Mouse (Mus musculus): ENCODE data around the gene Tgfbr1. TPM values are rescaled to one million over a fixed set of nuclear protein-coding genes. Genes with fewer than 3 reads are reported as not detected.

The Tgfbr1 gene
- total and polyA plus RNA-seq, 3 experiments = 4.3 to 4.5 TPM; not detected in 1

DNA sequence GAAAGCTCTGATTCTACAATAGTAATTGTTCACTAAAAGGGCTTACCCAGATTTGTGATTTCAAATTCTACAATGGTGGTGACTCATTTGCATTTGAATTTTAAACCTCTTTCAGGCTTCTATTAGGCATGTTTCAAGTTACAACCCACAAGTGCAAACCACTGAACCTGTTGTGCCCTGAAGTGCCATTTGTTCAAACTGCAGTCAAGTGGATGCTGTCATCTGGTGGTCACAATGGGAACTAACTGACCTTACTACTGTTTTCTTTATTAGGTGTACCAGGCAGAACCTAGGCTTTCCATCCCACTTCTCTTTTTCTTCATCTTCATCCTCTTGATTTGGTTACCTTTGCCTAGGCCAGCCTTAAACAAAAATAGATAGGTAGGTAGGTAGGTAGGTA lies 46.8 kb downstream of the Tgfbr1 start (continued):
- TF ChIP-seq GATA1 (IDR thresholded peaks at IDR 0.05; ENCODE audit: low read depth, low read length) = no peak

DNA sequence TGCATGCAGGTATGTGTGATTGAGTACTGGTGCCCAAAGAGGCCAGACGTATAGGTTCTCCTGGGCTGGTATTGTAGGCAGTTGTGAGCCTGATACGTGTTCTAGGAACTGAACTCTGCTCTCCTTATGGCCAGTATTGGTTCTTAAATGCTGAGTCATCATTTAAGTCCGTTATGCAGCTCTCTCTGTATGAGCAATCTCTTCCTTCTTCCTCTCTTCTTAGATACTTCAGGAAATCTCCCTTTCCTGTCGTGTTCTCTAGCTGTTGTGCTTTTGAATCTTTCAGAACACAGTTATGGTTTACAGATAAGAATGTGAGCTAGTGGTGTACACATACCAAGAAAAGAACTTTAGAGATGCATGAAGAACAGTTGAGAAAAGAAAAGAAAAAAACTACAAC lies 47.3 kb downstream of the Tgfbr1 start:
- no peaks in the 10 kb centered on the region for H3K79me2 ChIP-seq (ENCODE audit: control insufficient read depth, insufficient read depth, low read length, poor library complexity)
- TF ChIP-seq POLR2AphosphoS2 (IDR thresholded peaks at IDR 0.05; ENCODE audit: low read length) = no peak
- TF ChIP-seq SMC3 (IDR thresholded peaks at IDR 0.05; ENCODE audit: low read depth, low read length) = no peak
- TF ChIP-seq POLR2A (IDR thresholded peaks at IDR 0.05; ENCODE audit: control insufficient read depth in 1 of 2, insufficient read depth in 1 of 2, low read depth in 1 of 2, low read length in 2 of 2, poor library complexity in 1 of 2) = no peak
- no peak for TF ChIP-seq MYC (IDR thresholded peaks at IDR 0.05; ENCODE audit: low read depth, low read length)
- peak; percentile 45; the same call in 1 of the 2 replicates for TF ChIP-seq GATA1 (IDR thresholded peaks at IDR 0.05; ENCODE audit: low read depth, low read length)
- TF ChIP-seq CHD2 (IDR thresholded peaks at IDR 0.05; ENCODE audit: low read length) = no peak
- no peak for TF ChIP-seq CTCF (IDR thresholded peaks at IDR 0.05 in 2 of 3, conservative IDR thresholded peaks at IDR 0.05 in 1 of 3; ENCODE audit: control insufficient read depth in 1 of 3, insufficient read depth in 1 of 3, low read depth in 2 of 3, low read length in 3 of 3, poor library complexity in 1 of 3, severe bottlenecking in 1 of 3)
- peak; percentile 76; the same call in 1 of the 2 replicates for TF ChIP-seq GABPA (IDR thresholded peaks at IDR 0.05; ENCODE audit: low read depth, low read length)
- TF ChIP-seq RAD21 (IDR thresholded peaks at IDR 0.05; ENCODE audit: low read depth, low read length) = no peak
- TF ChIP-seq ETS1 (IDR thresholded peaks at IDR 0.05; ENCODE audit: low read depth, low read length) = peak; percentile 63
- TF ChIP-seq ZMIZ1 (IDR thresholded peaks at IDR 0.05; ENCODE audit: low read depth, low read length) = no peak
- no peak for TF ChIP-seq NELFE (IDR thresholded peaks at IDR 0.05; ENCODE audit: low read depth, low read length)
- TF ChIP-seq TAL1 (IDR thresholded peaks at IDR 0.05; ENCODE audit: low read length) = no peak
- TF ChIP-seq BHLHE40 (IDR thresholded peaks at IDR 0.05; ENCODE audit: borderline replicate concordance, low read depth, low read length) = no peak
- TF ChIP-seq POLR2AphosphoS5 (IDR thresholded peaks at IDR 0.05; ENCODE audit: borderline replicate concordance, low read depth, low read length) = no peak
- TF ChIP-seq UBTF (IDR thresholded peaks at IDR 0.05; ENCODE audit: borderline replicate concordance, insufficient read depth, low read depth, low read length) = no peak
- TF ChIP-seq HCFC1 (IDR thresholded peaks at IDR 0.05; ENCODE audit: low read depth, low read length) = no peak
- TF ChIP-seq MEF2A (IDR thresholded peaks at IDR 0.05; ENCODE audit: extremely low read depth, insufficient replicate concordance, low read depth, low read length, poor library complexity, severe bottlenecking) = no peak
- TF ChIP-seq ELF1 (IDR thresholded peaks at IDR 0.05; ENCODE audit: low read depth, low read length) = no peak
- no peak for TF ChIP-seq KAT2A (conservative IDR thresholded peaks at IDR 0.05; ENCODE audit: low read depth, low read length)
- TF ChIP-seq MAZ (IDR thresholded peaks at IDR 0.05; ENCODE audit: low read depth, low read length) = no peak
- TF ChIP-seq USF2 (IDR thresholded peaks at IDR 0.05; ENCODE audit: borderline replicate concordance in 1 of 2, insufficient read depth in 1 of 2, low read depth in 1 of 2, low read length in 2 of 2) = no peak
- TF ChIP-seq JUND (IDR thresholded peaks at IDR 0.05; ENCODE audit: low read depth, low read length) = no peak
- no peak for TF ChIP-seq MAX (IDR thresholded peaks at IDR 0.05; ENCODE audit: low read length)
- no peak for TF ChIP-seq ZNF384 (IDR thresholded peaks at IDR 0.05; ENCODE audit: low read depth, low read length)
- TF ChIP-seq ZC3H11A (IDR thresholded peaks at IDR 0.05; ENCODE audit: low read depth, low read length) = no peak
- TF ChIP-seq TBP (IDR thresholded peaks at IDR 0.05; ENCODE audit: low read depth, low read length) = 0 out of 2 replicates have a peak, but pooled peaks have one; percentile 8
- TF ChIP-seq MYB (IDR thresholded peaks at IDR 0.05; ENCODE audit: low read depth, low read length) = peak; percentile 72
- TF ChIP-seq USF1 (IDR thresholded peaks at IDR 0.05; ENCODE audit: low read depth, low read length) = no peak
- no peak; the same call in 1 of the 2 replicates for TF ChIP-seq MXI1 (IDR thresholded peaks at IDR 0.05; ENCODE audit: low read depth, low read length)
- no peak for TF ChIP-seq CHD1 (IDR thresholded peaks at IDR 0.05; ENCODE audit: low read depth, low read length)
- no peak for TF ChIP-seq E2F4 (IDR thresholded peaks at IDR 0.05; ENCODE audit: borderline replicate concordance, low read depth, low read length)
- no peak for TF ChIP-seq NRF1 (IDR thresholded peaks at IDR 0.05; ENCODE audit: insufficient read depth, low read depth, low read length, poor library complexity, severe bottlenecking)
- TF ChIP-seq SIN3A (IDR thresholded peaks at IDR 0.05; ENCODE audit: low read length) = no peak
- TF ChIP-seq RCOR1 (IDR thresholded peaks at IDR 0.05; ENCODE audit: low read depth, low read length) = peak; percentile 75
- peak; percentile 70 to 86; a peak in 3 of 4 replicates for TF ChIP-seq EP300 (IDR thresholded peaks at IDR 0.05; ENCODE audit: low read depth in 1 of 2, low read length in 2 of 2)

More for the DNA sequence above, 47.3 kb downstream of the Tgfbr1 start:
- Histone ChIP-seq H3K4me3 (ENCODE audit: control insufficient read depth in 1 of 2, insufficient read depth in 1 of 2, low read depth in 2 of 2, low read length in 2 of 2) (no peak overlapping the region), H3K4me1 (ENCODE audit: control insufficient read depth in 1 of 2, insufficient read depth in 2 of 2, low read length in 2 of 2) (peaks cover 22 to 30% of the 10 kb centered on the region in 2 experiments), H3K9ac (ENCODE audit: control insufficient read depth, low read depth, low read length, poor library complexity, severe bottlenecking) (no peak overlapping the region), H3K27ac (ENCODE audit: control insufficient read depth, low read depth, low read length) (peak overlapping the region; percentile 38), H3K9me3 (replicated peaks; ENCODE audit: insufficient read depth, low read length) (no peaks in the 10 kb centered on the region), H3K36me3 (ENCODE audit: control insufficient read depth in 1 of 2, insufficient read depth in 2 of 2, low read length in 2 of 2) (peaks cover 0 to 53% of the 10 kb centered on the region in 2 experiments), H3K27me3 (ENCODE audit: control insufficient read depth in 1 of 2, insufficient read depth in 2 of 2, low read length in 2 of 2) (no peaks in the 10 kb centered on the region)
- peak; percentile 60 for DNase-seq (ENCODE audit: low read depth, low spot score)

Data from MEL (cell line).